Mouse (Mus musculus): ENCODE measurements around the gene Pitpna.

Gene Pitpna

GRCm38 (mm10) chr11:75565849-75566248, 22.0 kb upstream of the Pitpna start:
- no peak for DNase-seq

GRCm38 (mm10) chr11:75566276-75567196, 21.4 kb upstream of the Pitpna start:
- no peak for DNase-seq

- no peak for DNase-seq
Observed at GRCm38 (mm10) chr11:75567346-75568114, 20.4 kb upstream of the Pitpna start.

- DNase-seq: no peak
Observed at GRCm38 (mm10) chr11:75568115-75568511, 19.8 kb upstream of the Pitpna start.

- DNase-seq: no peak
Observed at GRCm38 (mm10) chr11:75568962-75569361, 18.9 kb upstream of the Pitpna start.

GRCm38 (mm10) chr11:75570375-75571125, 17.3 kb upstream of the Pitpna start:
- DNase-seq: no peak

GRCm38 (mm10) chr11:75571126-75571990, 16.5 kb upstream of the Pitpna start:
- DNase-seq: no peak

GRCm38 (mm10) chr11:75572301-75572791, 15.6 kb upstream of the Pitpna start:
- peak; percentile 58 for DNase-seq

- DNase-seq: peak; percentile 94
Observed at GRCm38 (mm10) chr11:75572854-75573650, 14.8 kb upstream of the Pitpna start.

- DNase-seq: no peak
Observed at GRCm38 (mm10) chr11:75574378-75575123, 13.3 kb upstream of the Pitpna start.

- DNase-seq: no peak
Observed at GRCm38 (mm10) chr11:75575560-75576123, 12.3 kb upstream of the Pitpna start.

- DNase-seq: no peak
Observed at GRCm38 (mm10) chr11:75578609-75579008, 9.3 kb upstream of the Pitpna start.

- no peak for DNase-seq
Observed at GRCm38 (mm10) chr11:75581495-75582149, 6.3 kb upstream of the Pitpna start.

- no peak for DNase-seq
Observed at GRCm38 (mm10) chr11:75583521-75583920, 4.4 kb upstream of the Pitpna start.

GRCm38 (mm10) chr11:75585061-75585460, 2.8 kb upstream of the Pitpna start:
- DNase-seq: no peak

- DNase-seq: no peak
Observed at GRCm38 (mm10) chr11:75585978-75586377, 1.9 kb upstream of the Pitpna start.

GRCm38 (mm10) chr11:75586963-75587362, 934 bp upstream of the Pitpna start:
- DNase-seq: no peak

GRCm38 (mm10) chr11:75588285-75588941, 516 bp downstream of the Pitpna start:
- DNase-seq: peak; percentile 89

GRCm38 (mm10) chr11:75592612-75593011, 4.7 kb downstream of the Pitpna start:
- no peak for DNase-seq

Measured in thymus, postnatal 14 days (tissue).